Mouse (Mus musculus) heart, adult 2 months (tissue): ENCODE results near the gene Foxn1.

Experiments
- CTCF ChIP-seq: fragments of 200-600 bp; IDR thresholded peaks from 2 replicates; pipeline ENCODE4 v1.8.1; 2022; ENCODE audit warnings: antibody characterized with exemption, mild to moderate bottlenecking, moderate library complexity
- EP300 ChIP-seq: fragments of 200-500 bp; IDR thresholded peaks from 2 replicates; pipeline ENCODE4 v1.6.1; 2011; ENCODE audit warnings: low read depth, low read length, control low read depth; ENCODE audit not compliant: insufficient read depth
- POLR2A ChIP-seq: fragments of 200-500 bp; IDR thresholded peaks from 2 replicates; pipeline ENCODE4 v1.6.1; 2011; ENCODE audit warnings: mild to moderate bottlenecking, low read depth, low read length, control low read depth; ENCODE audit not compliant: insufficient read depth

DNA sequence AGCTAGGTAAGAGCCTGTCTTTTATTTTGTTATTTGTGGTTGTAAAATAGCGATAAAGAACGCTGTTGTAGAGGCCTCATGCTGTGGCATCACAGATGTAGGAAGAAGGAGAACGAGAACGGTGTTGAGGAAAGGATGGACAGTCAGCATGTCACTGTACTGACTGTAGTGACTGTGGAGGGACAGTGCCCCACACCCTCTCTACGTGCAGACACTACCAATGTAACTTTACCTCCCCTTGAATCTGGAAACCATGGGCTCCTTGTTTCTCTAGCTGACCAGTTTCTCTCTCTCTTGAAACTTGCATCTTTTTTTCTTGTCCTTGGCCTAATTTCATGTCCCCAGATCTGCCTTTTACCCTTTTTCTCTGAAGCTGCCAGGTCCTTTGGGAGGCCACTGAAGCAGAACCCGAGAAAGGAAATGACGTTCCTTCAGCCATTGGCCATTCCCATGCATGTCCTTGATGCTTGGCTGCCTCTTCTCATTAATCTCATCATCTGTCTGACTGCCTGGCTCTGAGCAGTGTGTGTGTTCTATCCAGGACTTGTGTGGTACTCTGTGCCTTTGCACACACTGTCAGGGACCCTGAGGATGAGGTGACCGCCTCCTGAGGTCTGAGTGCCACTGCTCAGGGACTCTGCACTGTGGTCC, 75.4 kb downstream of the Foxn1 start:
- no peak for TF ChIP-seq CTCF
- no peak for TF ChIP-seq POLR2A
- TF ChIP-seq EP300, result no peak
